Mouse (Mus musculus) stomach, postnatal 0 days (tissue): ENCODE results near the gene Myrip.

Source experiments
- CTCF ChIP-seq: IDR thresholded peaks from 2 replicates; pipeline ENCODE4 v1.5.1; 2016; ENCODE audit warnings: antibody characterized with exemption, low read depth, mild to moderate bottlenecking, moderate library complexity
- EP300 ChIP-seq: optimal IDR thresholded peaks from 2 replicates; pipeline ENCODE3; 2016; ENCODE audit warnings: antibody characterized with exemption

- TF ChIP-seq CTCF, result no peak
- no peak for TF ChIP-seq EP300
Measured at GRCm38 (mm10) chr9:120402368-120402767, 101.1 kb downstream of the Myrip start.
